Mouse (Mus musculus): Measurements from ENCODE around the gene Ndufaf5.

DNA sequence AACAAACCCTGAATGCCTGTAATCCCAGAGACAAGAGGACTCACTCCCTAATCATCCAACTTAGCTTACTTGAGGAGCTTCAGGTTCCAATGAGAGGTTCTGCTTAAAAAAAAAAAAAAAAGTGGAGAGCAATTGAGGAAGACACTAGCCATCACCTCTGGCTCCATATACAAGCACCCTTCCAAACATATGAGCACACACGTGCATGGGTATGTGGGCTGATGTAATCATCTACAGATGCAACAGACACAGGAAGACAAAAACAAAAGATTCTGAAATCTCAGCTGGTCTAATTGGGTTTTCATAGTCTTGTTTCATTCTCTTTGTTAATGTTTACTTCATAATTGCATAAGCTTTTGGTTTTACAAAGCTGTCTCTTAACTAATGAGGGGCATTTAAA, 1.4 kb upstream of the Ndufaf5 start:
- TF ChIP-seq CTCF (IDR thresholded peaks at IDR 0.05; ENCODE audit: borderline replicate concordance, control insufficient read depth, extremely low read depth, insufficient read depth, low read length, poor library complexity) (no peak), POLR2A (IDR thresholded peaks at IDR 0.05; ENCODE audit: control insufficient read depth, extremely low read depth, insufficient read depth, low read length, poor library complexity) (no peak)

Measured in thymus, adult 2 months (tissue).